Mouse (Mus musculus) small intestine, adult 2 months (tissue): ENCODE results near the gene Timm50.

ENCODE experiments used
- CTCF ChIP-seq: fragments of 200-500 bp; IDR thresholded peaks from 2 replicates; pipeline ENCODE4 v1.5.1; 2012; ENCODE audit warnings: low read depth, mild to moderate bottlenecking, control low read depth, inconsistent platforms, low read length, moderate library complexity, mixed read lengths; ENCODE audit not compliant: insufficient replicate concordance, insufficient read length; ENCODE audit errors: extremely low read depth
- POLR2A ChIP-seq: fragments of 200-500 bp; IDR thresholded peaks from 2 replicates; pipeline ENCODE4 v1.6.1; 2012; ENCODE audit warnings: low read depth, mild to moderate bottlenecking, control low read depth, inconsistent platforms, low read length, moderate library complexity

GRCm38 (mm10) chr7:28347746-28348145 lies 35.9 kb upstream of the Timm50 start:
- no peak for TF ChIP-seq CTCF
- no peak for TF ChIP-seq POLR2A
